Mouse (Mus musculus) small intestine, adult 2 months (tissue): ENCODE measurements at regions not wholly inside any gene's neighbourhood (a gene's known extent, or its start where the extent isn't known, plus 50 kb on each side); places are given as distances from the start of the nearest gene placed in this dataset.

Experiments used
- H3K27ac ChIP-seq: fragments of 200-500 bp; 2 replicates; pipeline ENCODE4 v1.5.1; 2012; ENCODE audit warnings: low read depth, low read length, control low read depth, inconsistent platforms; ENCODE audit not compliant: insufficient read depth
- H3K27me3 ChIP-seq: fragments of 200-500 bp; 2 replicates; pipeline ENCODE4 v1.6.1; 2012; ENCODE audit warnings: mild to moderate bottlenecking, moderate library complexity, low read length, inconsistent platforms; ENCODE audit not compliant: control insufficient read depth, insufficient read depth
- H3K36me3 ChIP-seq: fragments of 200-500 bp; 2 replicates; pipeline ENCODE4 v1.6.1; 2012; ENCODE audit warnings: mild to moderate bottlenecking, low read length, control low read depth, inconsistent platforms; ENCODE audit not compliant: control insufficient read depth, insufficient read depth
- H3K4me1 ChIP-seq: fragments of 200-500 bp; 2 replicates; pipeline ENCODE4 v1.6.1; 2012; ENCODE audit warnings: low read length, inconsistent platforms, mixed read lengths; ENCODE audit not compliant: control insufficient read depth, insufficient read depth, insufficient read length
- H3K4me3 ChIP-seq: fragments of 200-500 bp; 2 replicates; pipeline ENCODE4 v1.5.1; 2012; ENCODE audit warnings: low read depth, mild to moderate bottlenecking, control low read depth, inconsistent platforms, low read length, moderate library complexity
- CTCF ChIP-seq: fragments of 200-500 bp; IDR thresholded peaks from 2 replicates; pipeline ENCODE4 v1.5.1; 2012; ENCODE audit warnings: low read depth, mild to moderate bottlenecking, control low read depth, inconsistent platforms, low read length, moderate library complexity, mixed read lengths; ENCODE audit not compliant: insufficient replicate concordance, insufficient read length; ENCODE audit errors: extremely low read depth
- POLR2A ChIP-seq: fragments of 200-500 bp; IDR thresholded peaks from 2 replicates; pipeline ENCODE4 v1.6.1; 2012; ENCODE audit warnings: low read depth, mild to moderate bottlenecking, control low read depth, inconsistent platforms, low read length, moderate library complexity
- WGBS: fragments of 180-500 bp; shearing (Covaris S2); methylation state at CpG from one replicate; pipeline ENCODE4 v1.1.7; 2018; 5-methylcytosine and 5-hydroxymethylcytosine counted together

DNA sequence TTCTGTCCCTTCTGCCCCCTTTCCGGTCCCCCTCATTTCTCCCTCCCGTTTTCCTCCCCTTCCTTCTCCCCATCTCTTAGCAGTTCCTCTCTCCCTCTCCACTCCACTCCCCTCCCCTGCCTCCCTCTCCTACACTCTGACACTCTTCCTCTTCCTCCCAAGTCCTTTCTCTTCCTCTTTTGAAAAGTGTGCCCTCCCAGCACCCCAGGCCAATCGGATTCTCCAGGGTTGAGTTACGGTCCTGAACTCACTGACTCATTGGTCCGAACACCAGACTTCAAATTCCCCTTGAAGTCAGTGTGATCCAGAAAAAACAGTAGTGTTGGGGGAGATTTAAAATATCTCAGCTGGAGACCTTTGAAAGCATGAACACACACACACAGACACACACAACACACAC is 109.1 kb downstream of the 2410131K14Rik start:
- Histone ChIP-seq H3K4me3 (no peak overlapping the region), H3K4me1 (peaks cover 2% of the 10 kb centered on the region; the same call in 1 of the 2 replicates), H3K27ac (no peak overlapping the region), H3K27me3 (no peaks in the 10 kb centered on the region), H3K36me3 (no peaks in the 10 kb centered on the region)
- TF ChIP-seq POLR2A (no peak), CTCF (no peak)
- WGBS = 53% methylated on average over 5 of the region's 5 CpGs

DNA sequence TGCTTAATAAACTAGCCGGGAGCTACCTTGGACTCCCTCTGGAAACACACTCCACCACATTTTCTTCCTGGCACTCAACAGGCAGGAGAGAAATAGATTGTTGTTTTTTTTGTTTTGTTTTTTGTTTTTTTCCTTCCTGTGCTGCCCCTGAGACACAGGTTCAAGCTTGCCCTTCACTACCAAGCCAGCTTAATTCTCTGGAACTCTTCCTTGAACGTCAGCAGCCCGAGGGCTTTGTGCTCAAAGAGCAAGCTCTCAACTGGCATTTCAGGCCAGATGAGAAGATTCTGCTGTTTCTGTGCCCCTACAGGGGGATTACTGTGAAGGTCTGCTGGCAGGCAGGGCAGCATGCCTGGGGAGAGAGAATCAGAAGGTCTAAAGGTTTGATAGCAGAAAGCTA is 109.8 kb downstream of the 2410131K14Rik start:
- Histone ChIP-seq H3K36me3 (no peaks in the 10 kb centered on the region), H3K27me3 (no peaks in the 10 kb centered on the region), H3K4me1 (peaks cover 3% of the 10 kb centered on the region; the same call in 1 of the 2 replicates), H3K27ac (no peak overlapping the region), H3K4me3 (no peak overlapping the region)
- TF ChIP-seq POLR2A (no peak), CTCF (no peak)
- 47% methylated on average over 3 of the region's 3 CpGs for WGBS

DNA sequence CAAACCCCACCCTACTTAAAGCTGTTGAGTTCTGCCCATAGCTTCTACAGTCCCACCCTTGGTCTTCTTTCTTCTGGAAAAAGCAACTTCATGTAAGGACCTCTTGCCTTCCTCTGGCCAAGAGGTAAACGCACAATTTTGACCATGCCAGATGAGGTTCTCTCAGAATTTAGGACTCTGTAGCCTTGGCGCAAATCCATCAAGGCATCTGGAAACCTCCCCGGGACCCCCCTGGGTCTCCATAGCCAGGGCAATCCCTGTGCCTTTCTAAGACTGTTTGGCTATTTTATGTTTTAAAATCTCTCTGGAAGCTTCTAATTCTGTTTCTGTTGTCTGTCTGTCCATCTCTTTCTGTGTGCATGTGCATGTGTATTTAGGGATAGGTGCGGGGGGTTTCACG is 110.3 kb downstream of the 2410131K14Rik start:
- Histone ChIP-seq H3K27me3 (no peaks in the 10 kb centered on the region), H3K4me1 (peaks cover 3% of the 10 kb centered on the region; the same call in 1 of the 2 replicates), H3K27ac (no peak overlapping the region), H3K36me3 (no peaks in the 10 kb centered on the region), H3K4me3 (no peak overlapping the region)
- no peak for TF ChIP-seq CTCF
- no peak for TF ChIP-seq POLR2A
- 84% methylated on average over 5 of the region's 5 CpGs for WGBS

DNA sequence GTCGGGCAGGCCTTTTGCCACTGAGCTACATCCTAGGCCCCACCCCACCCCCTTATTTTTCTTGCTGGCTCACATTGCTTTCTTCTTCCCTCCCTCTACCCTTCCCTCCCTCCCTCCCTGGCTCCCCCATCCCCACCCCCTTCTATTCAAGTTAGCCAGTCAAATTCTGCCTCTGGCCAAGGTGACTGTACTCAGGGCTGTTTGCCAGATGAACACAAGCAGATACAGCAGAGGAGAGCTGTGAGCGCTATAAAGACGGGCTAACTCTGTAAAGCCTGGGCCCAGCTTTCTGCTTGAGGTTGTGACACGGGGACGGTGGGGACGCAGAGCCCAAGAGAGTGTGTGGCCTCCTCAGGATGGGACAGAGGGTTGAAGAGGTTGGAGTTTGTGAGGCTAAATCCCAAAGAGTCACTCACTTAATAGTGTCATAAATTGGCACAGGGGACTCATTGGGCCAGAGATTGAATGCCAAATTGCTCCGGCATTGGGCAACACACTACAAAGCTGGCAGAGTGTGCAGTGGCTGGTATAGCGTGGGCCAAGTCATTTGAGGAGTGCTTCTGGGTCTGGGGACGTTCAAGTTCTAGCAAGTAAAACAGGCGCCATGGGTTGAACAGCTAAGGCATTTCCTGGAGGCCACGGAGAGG is 110.8 kb downstream of the 2410131K14Rik start:
- Histone ChIP-seq H3K4me1 (peaks cover 3% of the 10 kb centered on the region; the same call in 1 of the 2 replicates), H3K27ac (no peak overlapping the region), H3K4me3 (no peak overlapping the region), H3K36me3 (no peaks in the 10 kb centered on the region), H3K27me3 (no peaks in the 10 kb centered on the region)
- WGBS = 80% methylated on average over 11 of the region's 11 CpGs
- no peak for TF ChIP-seq CTCF
- no peak for TF ChIP-seq POLR2A

DNA sequence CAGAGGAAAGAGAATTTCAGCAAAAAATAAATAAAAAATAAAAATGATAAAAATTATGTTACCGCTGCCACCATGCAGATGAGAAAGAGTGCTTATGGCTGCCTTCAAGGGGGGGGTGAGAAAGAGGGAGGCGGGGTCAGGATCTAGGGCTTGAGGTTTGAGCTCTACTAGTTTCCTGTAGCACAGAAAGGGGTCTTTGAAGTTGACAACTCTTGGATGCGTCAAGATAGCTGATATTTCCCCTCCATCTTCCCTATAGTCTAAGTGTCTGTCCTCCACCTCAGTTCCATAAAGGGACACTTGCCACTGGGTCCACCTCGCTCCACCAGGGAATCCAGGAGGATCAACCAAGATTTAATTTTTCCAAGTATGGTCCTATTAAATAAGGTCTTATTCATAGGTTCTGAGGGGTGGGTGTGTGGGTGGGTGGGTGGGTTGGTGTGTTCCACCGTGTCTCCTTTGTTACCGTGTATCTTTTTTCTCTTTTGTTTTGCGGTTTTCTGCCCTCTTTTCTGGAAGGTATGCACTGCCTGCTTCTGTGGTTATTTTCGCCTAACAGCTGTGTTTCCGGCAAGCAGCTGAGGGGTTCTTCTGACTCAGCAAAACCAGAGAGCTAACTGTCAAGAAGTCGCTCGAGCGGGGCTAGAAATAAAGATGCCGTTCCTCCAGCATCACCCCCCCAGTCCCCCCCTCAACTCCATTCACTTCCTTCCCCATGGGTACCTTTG is 114.8 kb downstream of the 2410131K14Rik start:
- H3K4me3 ChIP-seq = no peak overlapping the region
- peaks cover 5% of the 10 kb centered on the region; the same call in 1 of the 2 replicates for H3K4me1 ChIP-seq
- H3K27me3 ChIP-seq = no peaks in the 10 kb centered on the region
- peak overlapping the region; percentile 34; the same call in 1 of the 2 replicates for H3K27ac ChIP-seq
- 67% methylated on average over 13 of the region's 13 CpGs for WGBS
- TF ChIP-seq POLR2A = no peak
- no peak for TF ChIP-seq CTCF
- H3K36me3 ChIP-seq = no peaks in the 10 kb centered on the region

DNA sequence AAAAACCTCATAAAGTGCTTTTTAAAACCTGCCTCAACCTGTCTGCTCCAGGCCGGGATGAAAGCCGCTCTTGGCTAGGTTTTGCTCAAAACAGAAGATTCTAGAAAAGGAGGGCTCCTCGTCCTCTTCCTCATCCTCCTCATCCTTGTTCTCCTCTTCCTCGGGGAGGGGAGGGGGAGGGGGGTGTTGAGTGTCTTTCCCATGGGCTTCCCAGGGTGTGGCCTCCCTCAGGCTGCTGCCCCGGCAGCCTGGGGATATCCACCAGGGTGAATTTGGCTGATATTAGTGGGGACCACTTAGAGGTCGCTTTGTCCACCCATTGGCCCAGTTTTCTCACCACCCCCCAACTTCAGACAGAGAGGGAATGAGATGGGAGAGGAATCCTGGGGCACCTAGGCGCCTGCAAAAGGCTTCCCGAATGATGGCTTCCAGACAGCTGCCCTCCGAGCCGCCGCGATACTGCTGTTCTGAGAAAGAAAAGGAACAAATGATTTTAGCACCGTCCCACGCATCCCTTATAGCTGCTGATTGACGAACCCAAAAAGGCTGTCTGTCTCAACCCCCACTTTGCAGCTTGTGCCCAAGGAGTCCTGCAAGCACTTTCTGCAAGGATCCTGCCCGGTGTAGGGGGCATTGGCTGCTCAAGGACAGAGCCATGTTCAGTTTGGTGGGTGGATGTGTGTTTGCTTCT is 115.5 kb downstream of the 2410131K14Rik start:
- no peaks in the 10 kb centered on the region for H3K36me3 ChIP-seq
- H3K4me3 ChIP-seq = no peak overlapping the region
- H3K27ac ChIP-seq = peak overlapping the region; percentile 34; the same call in 1 of the 2 replicates
- H3K4me1 ChIP-seq = peaks cover 5% of the 10 kb centered on the region; the same call in 1 of the 2 replicates
- TF ChIP-seq POLR2A = no peak
- no peak for TF ChIP-seq CTCF
- 73% methylated on average over 16 of the region's 16 CpGs for WGBS
- no peaks in the 10 kb centered on the region for H3K27me3 ChIP-seq
